Mouse (Mus musculus): Measurements from ENCODE around the gene Prdx2. TPM values are rescaled to one million over a fixed set of nuclear protein-coding genes. Genes with fewer than 3 reads are reported as not detected.

Gene Prdx2
- polyA plus RNA-seq, 1 experiment from 2014 or later, result 584 TPM

DNA sequence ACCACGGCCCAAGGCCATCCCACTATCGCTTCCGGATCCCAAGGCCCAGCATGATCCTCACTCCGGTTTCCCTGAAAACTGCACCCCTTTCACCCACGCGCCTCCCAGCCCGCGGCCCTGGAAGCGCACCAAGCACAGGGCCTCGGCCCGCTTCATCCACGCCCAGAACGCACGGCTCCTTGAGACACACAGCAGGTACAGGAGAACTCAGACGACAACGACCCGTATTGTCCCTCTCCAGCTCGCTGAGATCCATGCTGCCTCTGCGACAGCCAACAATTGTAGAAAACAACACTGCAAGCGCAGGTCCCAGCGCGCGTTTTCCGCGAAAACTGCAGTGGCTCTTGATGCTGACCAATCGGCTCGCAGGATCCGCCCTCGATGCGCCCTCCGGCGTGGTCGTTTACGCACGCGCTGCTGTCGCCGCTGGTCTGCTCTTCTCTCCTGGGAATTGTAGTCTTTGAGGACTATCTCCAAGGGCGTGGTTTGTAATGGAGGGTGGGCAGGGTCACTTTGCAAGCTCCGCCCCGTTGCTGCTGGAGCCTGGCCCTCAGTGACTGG lies 3.6 kb upstream of the Prdx2 start:
- H3K9me3 ChIP-seq (replicated peaks; ENCODE audit: control insufficient read depth, low read length), result no peaks in the 10 kb centered on the region
- ATAC-seq (ENCODE audit: insufficient read depth, low FRiP score), result peak; percentile 92
- H3K4me3 ChIP-seq (replicated peaks; ENCODE audit: low read length), result peak overlapping the region; percentile 76
- peak overlapping the region; percentile 86 for H3K27ac ChIP-seq (ENCODE audit: low read length)
- H3K9ac ChIP-seq (ENCODE audit: low read length), result peak overlapping the region; percentile 82
- H3K27me3 ChIP-seq (ENCODE audit: control insufficient read depth, insufficient read depth, low read length), result no peaks in the 10 kb centered on the region
- H3K4me2 ChIP-seq (ENCODE audit: low read depth, low read length), result peak overlapping the region; percentile 96
- H3K4me1 ChIP-seq (ENCODE audit: control insufficient read depth, insufficient read depth, low read length), result peaks cover 25% of the 10 kb centered on the region
- H3K36me3 ChIP-seq (ENCODE audit: control insufficient read depth, insufficient read depth, low read length), result no peaks in the 10 kb centered on the region; the same call in 1 of the 2 replicates
- WGBS, result under 1% methylated on average over 41 of the region's 41 CpGs

DNA sequence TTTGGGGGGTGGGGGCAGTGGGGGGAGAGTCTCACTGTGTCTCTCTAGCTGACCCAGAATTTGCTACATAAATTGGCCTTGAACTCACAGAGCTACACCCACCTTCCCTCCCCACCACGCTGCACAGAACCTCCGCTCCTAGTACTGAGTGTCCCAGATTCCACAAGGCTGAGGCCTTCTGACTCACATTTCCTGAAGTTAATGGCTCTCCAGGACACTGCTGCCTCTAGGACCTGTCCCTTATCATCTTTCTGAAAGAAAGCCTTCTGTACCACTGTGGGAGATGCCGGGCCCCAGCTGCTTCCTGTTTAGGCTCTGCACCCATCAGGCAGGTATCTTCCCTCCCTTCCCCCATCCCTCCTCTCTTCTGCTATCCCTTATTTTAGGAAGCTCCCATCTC lies 2.8 kb upstream of the Prdx2 start:
- Histone ChIP-seq H3K4me3 (replicated peaks; ENCODE audit: low read length) (no peak overlapping the region), H3K27ac (ENCODE audit: low read length) (peak overlapping the region; percentile 25), H3K36me3 (ENCODE audit: control insufficient read depth, insufficient read depth, low read length) (no peaks in the 10 kb centered on the region; the same call in 1 of the 2 replicates), H3K27me3 (ENCODE audit: control insufficient read depth, insufficient read depth, low read length) (no peaks in the 10 kb centered on the region), H3K9ac (ENCODE audit: low read length) (peak overlapping the region; percentile 46; the same call in 1 of the 2 replicates), H3K9me3 (replicated peaks; ENCODE audit: control insufficient read depth, low read length) (no peaks in the 10 kb centered on the region), H3K4me1 (ENCODE audit: control insufficient read depth, insufficient read depth, low read length) (peaks cover 29% of the 10 kb centered on the region), H3K4me2 (ENCODE audit: low read depth, low read length) (peak overlapping the region; percentile 96; the same call in 1 of the 2 replicates)
- WGBS, result 31% methylated on average over 3 of the region's 3 CpGs
- ATAC-seq (ENCODE audit: insufficient read depth, low FRiP score), result no peak

DNA sequence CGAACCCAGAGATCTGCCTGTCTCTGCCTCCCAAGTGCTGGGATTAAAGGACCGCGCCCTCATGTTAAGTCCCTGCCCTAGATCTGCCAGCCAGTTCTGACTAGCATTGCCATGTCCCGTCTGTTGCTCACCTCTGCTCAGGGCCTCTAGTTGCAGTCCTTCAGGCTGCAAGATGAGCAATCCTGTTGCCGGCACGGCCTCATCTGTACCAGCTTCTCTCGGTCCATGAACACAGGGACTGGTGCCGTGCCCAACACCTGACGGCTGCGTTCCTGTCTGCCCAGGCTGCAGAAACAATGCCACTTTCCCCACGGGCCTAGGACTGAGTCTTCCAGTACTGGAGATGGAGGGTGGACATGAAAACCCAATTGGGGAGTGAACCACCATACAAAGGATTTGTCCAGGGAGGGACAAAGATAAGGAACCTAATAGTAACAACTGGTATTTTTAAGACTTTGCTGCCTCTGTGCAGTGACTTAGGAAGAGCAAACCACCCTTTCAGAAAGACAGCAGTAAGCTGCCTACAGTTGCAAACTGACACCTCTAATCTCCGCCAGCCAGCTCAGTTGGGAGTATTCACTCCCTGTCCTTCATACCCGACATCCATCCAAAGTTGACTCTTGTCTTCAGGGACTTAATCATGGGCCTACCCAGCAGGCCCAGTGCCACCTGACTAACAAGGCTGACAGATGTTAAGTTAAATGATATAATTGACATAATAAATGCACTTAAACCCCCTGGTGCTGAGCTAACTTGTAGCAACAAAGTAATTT lies 1.7 kb upstream of the Prdx2 start:
- Histone ChIP-seq H3K36me3 (ENCODE audit: control insufficient read depth, insufficient read depth, low read length) (no peaks in the 10 kb centered on the region; the same call in 1 of the 2 replicates), H3K27ac (ENCODE audit: low read length) (peak overlapping the region; percentile 96; the same call in 1 of the 2 replicates), H3K9me3 (replicated peaks; ENCODE audit: control insufficient read depth, low read length) (no peaks in the 10 kb centered on the region), H3K4me3 (replicated peaks; ENCODE audit: low read length) (no peak overlapping the region), H3K9ac (ENCODE audit: low read length) (no peak overlapping the region), H3K27me3 (ENCODE audit: control insufficient read depth, insufficient read depth, low read length) (no peaks in the 10 kb centered on the region), H3K4me1 (ENCODE audit: control insufficient read depth, insufficient read depth, low read length) (peaks cover 29% of the 10 kb centered on the region), H3K4me2 (ENCODE audit: low read depth, low read length) (no peak overlapping the region)
- no peak for ATAC-seq (ENCODE audit: insufficient read depth, low FRiP score)
- WGBS, result 87% methylated on average over 13 of the region's 13 CpGs

DNA sequence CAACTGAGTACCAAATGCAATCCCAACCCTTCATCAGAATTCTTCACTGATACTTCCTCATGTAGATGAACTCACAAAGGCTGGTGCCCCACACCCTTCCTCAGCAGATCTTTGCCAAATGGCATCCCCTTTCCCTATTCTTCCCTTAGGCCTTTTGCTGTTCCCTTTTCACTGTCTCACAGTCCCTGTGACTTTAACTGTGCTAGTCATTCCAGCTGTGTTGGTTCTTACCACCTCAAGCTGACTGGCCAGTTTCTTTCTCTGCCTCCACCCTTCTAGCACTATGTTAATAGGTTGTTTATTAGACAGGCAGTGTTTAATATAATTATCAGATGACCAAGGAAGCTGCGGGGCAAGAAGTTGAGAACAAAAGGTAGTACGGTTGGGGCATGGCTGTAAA lies 737 bp upstream of the Prdx2 start:
- Histone ChIP-seq H3K36me3 (ENCODE audit: control insufficient read depth, insufficient read depth, low read length) (no peaks in the 10 kb centered on the region; the same call in 1 of the 2 replicates), H3K9me3 (replicated peaks; ENCODE audit: control insufficient read depth, low read length) (no peaks in the 10 kb centered on the region), H3K4me1 (ENCODE audit: control insufficient read depth, insufficient read depth, low read length) (peaks cover 29% of the 10 kb centered on the region), H3K4me2 (ENCODE audit: low read depth, low read length) (peak overlapping the region; percentile 92), H3K27me3 (ENCODE audit: control insufficient read depth, insufficient read depth, low read length) (no peaks in the 10 kb centered on the region), H3K9ac (ENCODE audit: low read length) (peak overlapping the region; percentile 92), H3K27ac (ENCODE audit: low read length) (peak overlapping the region; percentile 96), H3K4me3 (replicated peaks; ENCODE audit: low read length) (peak overlapping the region; percentile 81)
- ATAC-seq (ENCODE audit: insufficient read depth, low FRiP score), result no peak
- 10% methylated on average over 2 of the region's 2 CpGs for WGBS

DNA sequence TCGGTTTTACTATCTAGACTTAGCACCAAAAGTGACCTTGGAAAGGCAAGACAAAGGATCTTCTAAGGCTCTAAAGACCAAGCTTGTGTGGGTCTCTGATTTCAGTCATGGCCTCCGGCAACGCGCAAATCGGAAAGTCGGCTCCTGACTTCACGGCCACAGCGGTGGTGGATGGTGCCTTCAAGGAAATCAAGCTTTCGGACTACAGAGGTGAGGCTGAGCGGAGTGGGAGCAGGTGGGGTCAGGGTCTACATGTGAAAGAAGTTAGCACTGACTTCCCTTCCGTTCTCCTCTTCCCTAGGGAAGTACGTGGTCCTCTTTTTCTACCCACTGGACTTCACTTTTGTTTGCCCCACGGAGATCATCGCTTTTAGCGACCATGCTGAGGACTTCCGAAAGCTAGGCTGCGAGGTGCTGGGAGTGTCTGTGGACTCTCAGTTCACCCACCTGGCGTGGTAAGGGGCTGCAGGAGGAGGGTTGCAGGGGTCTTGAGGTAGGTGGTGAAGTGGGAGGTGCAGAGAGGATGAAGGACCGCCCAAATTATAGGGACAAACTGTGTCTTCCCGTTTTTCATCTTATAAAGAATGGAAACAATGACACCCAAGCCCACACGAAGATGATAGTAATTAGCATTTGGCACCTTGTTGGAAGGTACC lies 876 bp downstream of the Prdx2 start:
- H3K4me3 ChIP-seq (replicated peaks; ENCODE audit: low read length), result peak overlapping the region; percentile 81
- no peak for ATAC-seq (ENCODE audit: insufficient read depth, low FRiP score)
- peak overlapping the region; percentile 92 for H3K9ac ChIP-seq (ENCODE audit: low read length)
- H3K27me3 ChIP-seq (ENCODE audit: control insufficient read depth, insufficient read depth, low read length), result no peaks in the 10 kb centered on the region
- no peaks in the 10 kb centered on the region; the same call in 1 of the 2 replicates for H3K36me3 ChIP-seq (ENCODE audit: control insufficient read depth, insufficient read depth, low read length)
- WGBS, result 3% methylated on average over 21 of the region's 21 CpGs
- H3K27ac ChIP-seq (ENCODE audit: low read length), result peak overlapping the region; percentile 96
- peaks cover 25% of the 10 kb centered on the region for H3K4me1 ChIP-seq (ENCODE audit: control insufficient read depth, insufficient read depth, low read length)
- peak overlapping the region; percentile 92 for H3K4me2 ChIP-seq (ENCODE audit: low read depth, low read length)
- no peaks in the 10 kb centered on the region for H3K9me3 ChIP-seq (replicated peaks; ENCODE audit: control insufficient read depth, low read length)

DNA sequence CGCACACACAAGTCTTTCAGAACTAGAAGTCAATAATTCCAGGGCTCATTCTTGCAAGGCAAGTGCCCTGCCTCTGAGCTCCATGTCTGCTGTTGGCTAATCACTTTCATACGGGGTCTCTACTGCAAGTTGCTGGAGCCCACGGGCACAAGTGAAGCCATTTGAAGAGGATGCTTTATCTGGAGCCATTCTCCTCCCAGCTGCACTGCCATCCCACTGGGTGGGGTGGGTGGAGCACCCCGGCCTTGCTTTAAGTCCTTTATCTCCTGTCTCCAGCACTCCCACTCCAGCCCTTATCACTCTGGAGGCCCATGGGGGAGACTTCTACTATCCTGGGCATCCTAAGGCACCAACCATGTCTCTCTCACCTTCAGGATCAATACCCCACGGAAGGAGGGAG lies 1.5 kb downstream of the Prdx2 start:
- no peaks in the 10 kb centered on the region for H3K9me3 ChIP-seq (replicated peaks; ENCODE audit: control insufficient read depth, low read length)
- H3K4me3 ChIP-seq (replicated peaks; ENCODE audit: low read length), result peak overlapping the region; percentile 81
- H3K9ac ChIP-seq (ENCODE audit: low read length), result peak overlapping the region; percentile 92
- peaks cover 26% of the 10 kb centered on the region for H3K4me1 ChIP-seq (ENCODE audit: control insufficient read depth, insufficient read depth, low read length)
- H3K27ac ChIP-seq (ENCODE audit: low read length), result no peak overlapping the region
- peak overlapping the region; percentile 92 for H3K4me2 ChIP-seq (ENCODE audit: low read depth, low read length)
- ATAC-seq (ENCODE audit: insufficient read depth, low FRiP score), result no peak
- no peaks in the 10 kb centered on the region; the same call in 1 of the 2 replicates for H3K36me3 ChIP-seq (ENCODE audit: control insufficient read depth, insufficient read depth, low read length)
- 50% methylated on average over 5 of the region's 5 CpGs for WGBS
- no peaks in the 10 kb centered on the region for H3K27me3 ChIP-seq (ENCODE audit: control insufficient read depth, insufficient read depth, low read length)

DNA sequence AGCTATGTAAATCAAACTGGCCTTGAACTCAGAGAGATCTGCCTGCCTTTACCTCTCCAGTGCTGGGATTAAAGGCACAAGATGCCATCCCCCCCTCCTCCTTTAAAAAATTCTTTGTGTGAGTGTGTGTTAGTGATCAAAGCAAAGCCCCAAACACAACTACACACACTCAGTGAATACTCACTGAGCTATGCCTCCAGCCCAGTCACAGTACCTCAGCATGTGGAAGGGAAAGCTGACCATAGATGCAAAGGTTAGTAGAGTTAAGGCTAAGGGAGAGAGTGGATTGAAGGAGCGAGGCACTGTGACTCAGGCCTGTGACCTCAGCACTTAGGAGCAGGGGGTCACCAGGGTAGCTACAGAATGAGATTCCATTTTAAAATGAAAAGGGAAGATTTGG lies 3.7 kb downstream of the Prdx2 start:
- Histone ChIP-seq H3K4me3 (replicated peaks; ENCODE audit: low read length) (no peak overlapping the region), H3K4me1 (ENCODE audit: control insufficient read depth, insufficient read depth, low read length) (peaks cover 27% of the 10 kb centered on the region), H3K27me3 (ENCODE audit: control insufficient read depth, insufficient read depth, low read length) (no peaks in the 10 kb centered on the region), H3K4me2 (ENCODE audit: low read depth, low read length) (no peak overlapping the region), H3K27ac (ENCODE audit: low read length) (no peak overlapping the region), H3K36me3 (ENCODE audit: control insufficient read depth, insufficient read depth, low read length) (no peaks in the 10 kb centered on the region; the same call in 1 of the 2 replicates), H3K9ac (ENCODE audit: low read length) (no peak overlapping the region), H3K9me3 (replicated peaks; ENCODE audit: control insufficient read depth, low read length) (no peaks in the 10 kb centered on the region)
- 84% methylated on average over 1 of the region's 1 CpGs for WGBS
- no peak for ATAC-seq (ENCODE audit: insufficient read depth, low FRiP score)

DNA sequence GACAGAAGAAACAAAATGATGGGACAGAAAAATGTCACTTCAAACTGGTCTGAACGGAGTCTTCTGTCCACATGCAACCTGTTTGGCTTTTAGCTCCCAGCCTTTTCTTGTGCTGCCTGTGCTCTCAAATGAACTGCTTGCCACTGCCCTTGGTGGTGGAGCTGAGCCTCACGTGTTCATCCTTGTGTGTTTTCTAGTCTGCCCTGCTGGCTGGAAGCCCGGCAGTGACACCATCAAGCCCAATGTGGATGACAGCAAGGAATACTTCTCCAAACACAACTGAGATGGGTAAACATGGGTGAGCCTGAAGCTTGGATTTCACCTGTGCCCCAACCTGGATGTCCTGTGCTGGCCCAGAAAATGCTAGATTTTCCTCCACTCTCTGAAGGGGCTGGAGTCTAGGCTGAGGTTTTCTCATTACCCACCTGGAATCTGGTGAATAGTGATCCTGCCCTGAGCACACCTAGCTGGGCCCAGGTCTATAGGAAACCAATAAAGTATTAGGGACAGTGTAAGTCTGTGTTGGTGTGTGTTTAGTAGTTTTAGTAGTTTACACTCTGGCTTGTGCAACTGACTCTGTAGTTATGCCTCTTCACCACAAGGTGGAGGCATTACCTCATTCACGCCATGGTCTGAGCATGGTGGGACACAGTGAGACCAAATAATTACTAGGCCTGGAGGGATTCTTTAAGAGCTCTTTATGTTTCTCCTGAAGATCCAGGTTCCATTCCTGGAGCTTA lies 4.6 kb downstream of the Prdx2 start:
- H3K27ac ChIP-seq (ENCODE audit: low read length), result no peak overlapping the region
- H3K36me3 ChIP-seq (ENCODE audit: control insufficient read depth, insufficient read depth, low read length), result no peaks in the 10 kb centered on the region; the same call in 1 of the 2 replicates
- no peaks in the 10 kb centered on the region for H3K9me3 ChIP-seq (replicated peaks; ENCODE audit: control insufficient read depth, low read length)
- H3K27me3 ChIP-seq (ENCODE audit: control insufficient read depth, insufficient read depth, low read length), result no peaks in the 10 kb centered on the region
- H3K4me2 ChIP-seq (ENCODE audit: low read depth, low read length), result no peak overlapping the region
- ATAC-seq (ENCODE audit: insufficient read depth, low FRiP score), result no peak
- H3K9ac ChIP-seq (ENCODE audit: low read length), result no peak overlapping the region
- no peak overlapping the region for H3K4me3 ChIP-seq (replicated peaks; ENCODE audit: low read length)
- WGBS, result 54% methylated on average over 4 of the region's 4 CpGs
- peaks cover 26% of the 10 kb centered on the region for H3K4me1 ChIP-seq (ENCODE audit: control insufficient read depth, insufficient read depth, low read length)
